Mouse (Mus musculus): ENCODE results near the gene Gpr156. TPM values are rescaled to one million over a fixed set of nuclear protein-coding genes. Genes with fewer than 3 reads are reported as not detected.

The Gpr156 gene
- total RNA-seq (2021) = under 1 TPM; 0.10 to 0.13 TPM
- long read RNA-seq, experiment 1 = 0 reads
- long read RNA-seq, experiment 2 = 0 reads

DNA sequence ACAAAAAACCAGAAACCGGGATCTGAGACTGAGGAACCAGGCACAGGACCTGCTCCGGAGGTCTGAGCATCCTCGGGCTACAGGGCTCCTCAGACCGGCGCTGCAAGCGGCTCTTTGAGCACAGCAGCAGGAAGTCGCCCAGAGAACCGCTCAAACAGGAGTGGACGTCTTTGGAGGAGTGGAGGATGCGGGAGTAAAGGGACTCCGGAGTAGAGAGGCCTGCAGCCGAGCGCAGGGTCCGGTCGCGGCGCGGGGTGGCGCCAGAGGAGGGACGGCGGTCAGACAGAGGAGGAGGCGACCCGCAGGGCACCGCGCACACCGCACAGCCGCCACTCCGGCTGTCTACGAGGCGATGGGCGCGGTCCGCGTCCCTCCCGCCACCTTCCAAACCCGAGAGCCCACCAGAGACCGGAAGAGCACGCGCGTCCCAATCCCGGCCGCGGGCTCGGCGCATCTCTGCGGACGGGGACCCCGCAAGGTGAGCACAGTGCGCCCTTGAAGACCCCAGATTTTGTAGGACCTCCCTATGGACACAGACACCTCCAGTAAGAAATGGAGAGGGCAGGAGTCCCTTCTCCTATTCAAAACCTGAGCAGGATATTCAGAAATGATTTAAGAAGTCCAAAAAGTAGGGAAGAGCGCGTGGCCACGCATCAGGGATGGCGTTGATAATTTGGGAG, at the start of gene Gpr156:
TSS of gene Gpr156 (plus strand) at position 359 of the 680 bp plus-strand sequence.
- peak; percentile 58 to 75 for DNase-seq

DNA sequence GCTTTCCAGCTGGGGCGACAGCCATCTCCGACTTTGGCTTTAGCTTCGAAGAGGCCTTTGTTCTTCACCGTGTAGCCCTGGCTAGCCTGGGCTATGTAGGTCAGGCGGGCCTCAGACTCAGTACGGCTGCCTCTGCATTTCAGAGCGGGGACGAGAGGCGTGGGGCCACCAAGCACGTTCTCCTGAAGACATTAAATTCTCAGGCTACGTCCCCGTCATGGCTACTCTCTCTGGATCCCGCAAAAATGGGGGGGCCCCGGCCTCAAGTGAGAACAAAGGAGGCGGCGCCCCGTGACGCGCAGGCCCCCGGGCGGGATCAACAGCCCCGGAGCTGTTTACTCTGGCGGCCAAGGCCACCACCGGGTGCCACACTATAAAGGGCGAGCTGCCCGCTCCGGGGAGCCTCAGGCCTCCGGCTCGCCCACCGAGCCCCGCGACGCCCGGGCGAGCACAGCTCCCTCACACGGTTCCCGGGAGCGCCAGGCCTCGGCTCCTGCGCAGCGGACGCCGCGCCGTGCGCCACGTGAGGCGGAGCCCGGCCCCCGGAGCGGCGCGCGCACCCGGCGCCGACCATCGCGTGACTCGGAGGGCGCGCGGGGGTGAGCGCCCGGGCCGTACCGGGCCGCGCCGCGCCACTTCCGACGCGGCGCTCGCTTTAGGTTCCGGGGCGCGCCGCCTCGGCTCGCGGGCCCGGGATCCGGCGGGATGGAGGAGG, 48.3 kb upstream of the Gpr156 start, which contains the start of gene Lrrc58:
TSS of gene Lrrc58 (plus strand) at position 599 of the 715 bp plus-strand sequence.
- peak; percentile 86 to 93 for DNase-seq

DNA sequence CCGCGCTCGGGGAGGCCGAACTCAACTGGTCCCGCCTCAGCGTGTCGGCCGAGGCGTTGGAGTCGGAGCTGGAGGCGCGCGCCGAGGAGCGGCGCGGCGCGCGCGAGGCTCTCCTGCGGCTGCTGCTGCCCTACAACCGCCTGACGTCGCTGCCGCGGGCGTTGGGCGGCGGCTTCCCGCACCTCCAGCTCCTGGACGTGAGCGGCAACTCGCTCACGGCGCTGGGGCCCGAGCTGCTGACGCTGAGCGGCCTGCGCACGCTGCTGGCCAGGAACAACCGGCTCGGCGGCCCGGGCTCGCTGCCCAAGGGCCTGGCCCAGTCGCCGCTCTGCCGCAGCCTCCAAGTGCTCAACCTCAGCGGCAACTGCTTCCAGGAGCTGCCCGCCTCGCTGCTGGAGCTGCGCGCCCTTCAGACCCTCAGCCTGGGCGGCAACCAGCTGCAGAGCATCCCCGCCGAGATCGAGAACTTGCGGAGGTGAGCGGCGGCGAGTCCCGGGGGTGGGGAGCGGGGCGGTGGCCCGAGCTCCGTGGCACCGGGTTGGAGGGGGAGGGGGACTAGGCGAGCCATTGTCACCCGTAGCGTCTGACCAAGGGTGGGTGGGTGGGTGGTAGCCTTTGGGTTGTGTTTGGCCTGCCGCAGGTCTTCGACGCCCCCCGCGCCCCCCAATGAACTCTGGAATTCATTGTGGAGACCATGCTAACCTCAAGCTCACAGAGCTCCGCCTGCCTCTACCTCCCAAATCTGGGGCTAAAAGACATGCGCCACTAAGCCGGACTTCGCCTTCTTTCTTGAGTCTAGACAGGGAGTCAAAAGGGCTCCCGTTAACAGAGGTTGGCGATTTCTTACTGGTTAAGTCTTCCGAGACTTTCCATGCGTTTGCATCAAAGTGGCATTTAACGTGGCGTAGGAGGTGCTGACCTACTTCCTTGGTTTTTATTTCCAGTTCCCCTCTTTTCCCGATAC, 47.5 kb upstream of the Gpr156 start:
- peak; percentile 53 to 67 for DNase-seq

DNA sequence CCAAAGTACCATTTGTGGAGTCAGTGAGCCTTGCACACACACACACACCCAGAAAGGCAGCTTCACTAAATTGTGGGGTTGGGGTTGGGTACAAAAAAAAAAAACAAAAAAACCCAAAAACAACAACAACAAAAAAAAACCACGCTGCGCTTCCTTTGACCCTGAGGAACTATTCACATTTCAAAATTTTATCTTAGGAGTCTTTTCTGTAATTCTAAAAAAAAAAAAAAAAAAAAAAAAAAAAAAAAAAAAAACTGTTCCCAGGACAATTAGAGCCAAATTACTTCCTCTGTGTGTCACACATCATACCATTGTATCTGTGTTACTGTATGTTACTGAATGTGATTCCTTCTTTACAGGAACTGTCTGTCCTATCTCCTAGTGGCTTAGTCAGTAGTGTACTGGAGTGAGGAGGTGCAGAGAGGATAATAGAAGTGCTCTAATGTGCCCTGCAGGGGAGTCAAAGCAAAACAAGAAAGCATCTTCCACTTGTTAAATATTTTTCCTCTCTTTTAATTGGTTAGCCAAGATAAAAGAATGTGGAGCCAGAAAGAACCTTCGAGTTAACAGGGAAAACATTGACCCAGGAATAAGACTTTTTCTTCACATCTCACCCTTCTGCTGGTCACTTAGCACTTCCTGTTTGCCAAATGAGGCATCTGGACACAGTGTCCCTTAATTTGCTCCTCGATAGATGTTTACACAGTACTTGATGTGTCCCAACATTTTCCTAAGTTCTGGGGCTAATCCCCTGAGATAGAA, 46.6 kb upstream of the Gpr156 start:
- no peak for DNase-seq

DNA sequence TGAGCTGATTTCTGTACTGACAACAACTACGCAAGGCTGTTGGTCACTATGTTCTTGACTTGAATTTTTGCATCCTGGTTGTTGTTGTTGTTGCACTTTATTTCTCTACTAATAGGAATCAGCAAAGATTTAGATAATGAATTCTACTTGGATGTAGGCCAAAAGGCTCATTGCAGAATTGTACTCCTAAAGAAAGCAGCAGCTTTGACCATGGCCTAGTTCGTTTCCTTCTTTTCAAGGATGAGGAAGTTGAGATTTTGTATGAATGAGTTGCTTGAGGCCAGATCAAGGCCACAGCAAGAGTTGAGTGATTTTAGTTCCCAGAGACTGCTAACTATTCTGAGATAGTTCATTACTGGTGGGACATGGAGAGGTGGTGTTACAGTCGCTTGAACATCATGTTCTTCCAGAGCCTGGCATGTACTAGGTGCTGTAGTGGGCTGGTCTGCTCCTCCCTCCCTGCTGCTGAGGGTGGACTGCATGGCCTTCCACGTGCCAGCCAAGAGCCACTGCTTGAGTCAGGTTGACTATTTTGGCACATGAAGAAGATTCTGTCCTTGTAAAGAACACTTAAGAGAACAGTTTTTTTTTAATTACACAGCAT, 45.1 kb upstream of the Gpr156 start:
- peak; percentile 76 to 79 for DNase-seq

DNA sequence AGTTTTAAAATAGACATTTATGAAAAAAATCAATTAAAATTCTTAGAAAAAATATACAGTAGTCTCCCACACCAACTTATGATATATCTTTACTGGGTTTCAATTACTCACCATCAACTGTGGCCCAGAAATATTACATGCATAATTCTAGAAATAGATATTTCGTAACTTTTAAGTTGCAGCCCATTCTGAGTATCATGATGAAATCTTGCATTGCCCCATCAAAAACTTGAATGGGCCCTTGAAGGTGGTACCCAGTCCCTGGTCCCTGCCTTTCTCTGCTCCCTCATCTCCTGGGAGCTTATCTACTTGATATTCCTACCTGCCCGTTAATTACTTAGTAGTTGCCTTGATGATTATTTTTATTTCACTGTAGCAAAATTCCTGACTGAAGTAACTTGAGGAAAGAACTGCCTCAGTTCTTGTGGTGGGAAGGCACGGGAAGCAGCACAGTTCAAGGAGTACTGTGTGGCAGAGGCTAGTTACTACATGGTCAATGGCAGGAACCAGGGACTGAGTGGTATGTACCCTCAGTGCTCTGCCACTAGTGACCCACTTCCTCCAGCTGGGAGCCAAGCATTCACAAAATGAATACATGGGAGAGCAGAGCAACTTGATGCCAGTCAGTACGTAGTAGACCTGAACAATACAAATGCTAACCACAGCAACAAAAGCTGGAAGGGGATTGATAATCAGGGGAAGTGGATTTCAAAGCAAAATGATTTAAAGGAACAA, 41.6 kb upstream of the Gpr156 start:
- no peak for DNase-seq

DNA sequence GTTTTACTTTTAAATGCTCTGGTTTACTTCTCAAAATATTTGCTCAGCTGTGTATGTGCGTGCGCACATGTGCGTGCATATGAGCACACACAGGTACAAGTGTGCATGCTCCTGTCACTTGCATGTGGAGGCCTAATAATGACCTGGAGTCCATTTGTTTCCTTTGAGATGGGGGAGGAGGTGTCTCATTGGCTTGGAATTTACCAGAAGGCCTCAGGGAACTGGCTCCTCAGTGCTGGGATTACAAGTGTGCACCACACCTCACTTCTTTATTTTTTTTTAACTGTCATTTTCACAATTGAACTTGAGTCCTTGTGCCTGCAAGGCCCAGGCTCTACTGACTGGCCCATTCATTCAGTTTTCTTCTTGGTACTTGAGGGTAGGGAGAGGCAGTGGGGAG, 38.9 kb upstream of the Gpr156 start:
- DNase-seq = no peak

DNA sequence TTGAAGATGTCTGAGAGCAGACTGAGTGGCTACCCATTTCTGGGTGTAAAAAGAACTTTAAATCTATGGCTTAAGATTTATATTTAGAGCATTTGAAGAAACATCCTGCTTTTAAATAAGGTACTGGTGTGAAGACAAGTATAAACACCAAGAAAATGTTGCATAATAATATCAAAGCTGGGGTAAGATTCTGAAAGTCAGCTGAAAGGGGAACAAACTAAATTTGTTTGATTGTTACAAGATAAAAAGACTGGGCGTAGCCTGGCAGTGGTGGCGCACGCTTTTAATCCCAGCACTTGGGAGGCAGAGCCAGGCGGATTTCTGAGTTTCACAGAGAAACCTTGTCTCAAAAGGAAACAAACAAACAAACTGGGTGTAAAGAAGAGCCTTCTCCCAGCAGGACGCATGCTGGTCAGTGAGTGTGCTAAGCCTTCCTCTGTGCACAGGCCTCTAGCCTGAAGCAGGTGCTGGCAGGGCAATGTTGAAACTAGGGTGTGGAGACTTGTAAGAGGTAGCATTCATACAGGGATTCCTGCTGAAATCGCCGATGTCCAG, 37.3 kb upstream of the Gpr156 start:
- DNase-seq = no peak

DNA sequence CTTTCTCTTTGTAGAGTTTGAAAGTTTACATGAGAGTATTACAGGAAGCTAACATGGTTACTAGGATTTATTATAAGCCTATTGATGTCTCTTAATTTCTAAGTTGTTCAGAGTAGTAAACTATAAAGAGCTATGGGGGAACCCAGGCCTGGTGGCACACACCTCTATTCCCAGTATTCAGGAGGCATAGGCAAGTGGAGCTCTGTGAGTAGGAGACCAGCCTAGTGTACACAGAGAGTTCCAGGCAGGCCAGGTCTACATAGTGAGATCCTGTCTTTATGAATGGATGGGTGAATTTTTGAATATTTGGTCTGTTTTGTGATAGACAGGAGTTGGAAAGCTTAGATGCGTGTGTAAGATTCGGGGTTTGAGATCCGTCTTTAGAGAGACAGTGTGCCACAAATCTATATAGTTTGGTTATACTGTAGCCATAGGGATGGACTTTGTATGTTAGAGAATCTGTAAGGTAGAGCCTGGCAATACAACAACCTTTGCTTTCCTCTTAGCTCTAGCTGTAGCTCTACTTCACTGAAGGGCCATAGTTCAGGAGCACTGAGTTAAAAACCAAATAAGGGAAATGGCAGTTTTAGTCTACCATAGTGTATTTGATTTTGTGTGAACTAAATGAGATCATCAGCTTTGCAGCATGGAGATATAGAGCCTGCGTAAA, 36.4 kb upstream of the Gpr156 start:
- DNase-seq = no peak

DNA sequence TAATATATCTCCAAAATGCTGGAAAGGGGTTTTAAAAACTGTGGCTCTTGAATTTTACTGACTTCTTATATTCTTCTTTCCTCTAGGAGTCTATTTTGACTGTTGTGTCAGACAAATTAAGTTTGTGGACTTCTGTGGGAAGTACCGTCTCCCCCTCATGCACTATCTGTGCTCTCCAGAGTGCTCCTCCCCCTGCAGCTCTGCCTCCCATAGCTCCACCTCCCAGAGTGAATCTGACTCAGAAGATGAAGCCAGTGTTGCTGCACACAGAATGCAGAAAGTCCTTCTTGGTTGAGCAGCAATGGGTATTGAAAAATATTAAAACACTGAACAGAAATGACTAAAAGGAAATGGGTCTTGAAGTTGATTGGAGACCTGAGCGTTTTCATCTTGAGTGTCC, 35.1 kb upstream of the Gpr156 start:
- DNase-seq = peak; percentile 56 to 69

DNA sequence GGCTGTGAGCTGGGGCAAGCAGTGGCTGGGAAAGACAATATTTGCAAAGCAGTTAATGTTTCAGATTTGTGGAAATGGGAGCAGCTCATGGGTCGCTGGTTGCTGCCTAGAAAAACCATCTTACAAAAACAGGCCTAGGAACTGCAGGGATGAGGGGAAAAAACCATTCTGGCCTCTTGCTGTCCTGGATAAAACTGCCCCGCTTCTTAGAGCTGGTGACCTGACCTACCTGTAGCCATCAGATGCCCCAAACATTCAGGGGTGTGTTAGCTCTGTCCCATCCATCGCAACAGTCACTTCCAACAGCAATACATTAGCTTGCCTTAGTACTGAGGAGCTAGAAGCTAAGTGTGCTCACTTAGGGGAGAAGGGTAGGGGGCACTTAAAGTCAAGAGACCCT, 27.3 kb upstream of the Gpr156 start:
- DNase-seq = no peak

DNA sequence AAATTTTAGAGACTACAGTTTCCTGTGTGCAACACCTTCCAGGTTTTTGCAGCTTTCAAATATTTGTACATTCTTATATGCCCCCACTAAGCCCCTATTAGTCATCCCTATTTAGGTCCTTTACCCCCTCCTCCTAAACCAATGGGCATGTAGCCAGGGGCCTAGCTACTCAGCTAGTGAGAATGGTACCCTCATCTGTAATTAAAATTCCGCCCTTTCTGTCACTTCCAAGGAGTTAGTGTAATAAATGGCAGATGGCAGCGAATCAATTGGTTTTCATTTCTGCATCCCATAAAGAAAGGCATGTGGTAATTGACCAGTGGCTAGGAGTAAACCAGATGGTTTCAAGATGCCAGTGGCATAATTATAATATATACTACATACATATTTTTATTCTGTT, 23.6 kb upstream of the Gpr156 start:
- DNase-seq = no peak

DNA sequence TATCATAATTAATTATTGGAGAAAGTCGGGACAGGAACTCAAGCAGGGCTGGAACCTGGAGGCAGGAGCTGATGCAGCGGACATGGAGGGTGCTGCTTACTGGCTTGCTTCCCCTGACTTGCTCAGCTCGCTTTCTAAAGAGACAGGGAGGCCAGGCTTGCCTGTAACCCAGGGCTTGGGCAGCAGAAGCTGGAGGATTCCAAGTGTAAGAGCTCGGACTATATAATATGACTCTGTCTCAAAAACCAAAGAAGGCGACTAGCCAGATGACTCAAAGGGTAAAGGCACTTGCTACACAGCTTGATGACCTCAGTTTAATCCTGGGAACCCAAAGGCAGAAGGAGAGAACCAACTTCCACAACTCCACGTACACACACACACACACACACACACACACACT, 22.9 kb upstream of the Gpr156 start:
- no peak for DNase-seq

DNA sequence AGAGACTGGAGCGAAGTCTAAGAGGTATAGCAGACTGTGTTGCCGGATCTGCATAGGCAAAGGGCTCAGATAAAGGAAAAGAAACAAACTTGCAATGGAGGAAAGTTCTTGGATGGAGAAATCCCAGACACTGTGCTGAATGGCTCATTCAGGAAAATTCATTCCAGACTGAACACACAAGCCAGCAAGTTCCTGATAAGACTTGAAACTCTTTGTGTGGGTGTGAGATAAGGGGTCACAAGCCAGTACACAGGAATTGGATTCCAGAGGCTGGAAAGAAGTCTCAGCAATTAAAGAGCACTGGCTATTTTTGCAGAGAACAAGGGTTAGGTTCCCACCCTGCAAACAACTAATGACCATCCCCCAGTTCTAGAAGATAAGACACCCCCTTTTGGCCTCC, 22.4 kb upstream of the Gpr156 start:
- no peak for DNase-seq

DNA sequence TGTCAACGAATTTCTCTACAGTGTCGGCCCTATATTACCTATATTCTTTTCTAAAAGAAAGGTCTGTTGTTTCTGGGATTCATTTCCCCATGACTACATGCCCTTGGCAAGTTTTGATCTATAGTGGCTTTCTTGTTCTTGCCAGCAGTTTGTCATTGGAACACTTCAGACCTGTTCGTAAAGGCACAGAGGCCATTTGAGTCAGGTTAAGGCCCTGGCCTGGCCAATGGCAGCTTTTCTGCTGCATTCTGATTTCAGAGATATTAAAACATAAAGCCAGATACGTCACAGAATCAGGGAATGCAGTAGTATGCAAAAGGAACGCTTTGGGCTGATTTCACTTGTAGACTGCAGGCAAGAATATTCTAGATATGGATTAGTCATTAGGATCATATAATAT, 17.5 kb upstream of the Gpr156 start:
- no peak for DNase-seq

DNA sequence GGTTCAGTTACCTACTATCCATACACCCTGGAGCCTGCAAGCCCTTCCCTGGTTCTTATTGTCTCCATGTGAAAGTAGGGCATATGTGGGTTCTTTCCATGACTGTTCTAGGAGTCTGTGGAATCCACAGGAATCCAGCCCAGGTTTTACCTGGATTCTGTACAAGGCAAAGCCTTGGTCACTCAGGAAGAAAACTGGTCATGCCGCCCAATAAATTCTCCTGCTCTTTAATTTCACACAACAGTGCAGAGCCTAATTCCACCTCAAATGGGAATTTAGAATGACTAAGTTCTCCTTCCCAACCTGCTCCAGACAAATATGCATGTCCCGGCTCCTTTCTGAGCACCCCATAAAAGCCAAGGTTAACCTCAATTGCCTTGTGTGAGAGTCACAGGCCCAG, 16.9 kb upstream of the Gpr156 start:
- peak; percentile 32 to 38 for DNase-seq

DNA sequence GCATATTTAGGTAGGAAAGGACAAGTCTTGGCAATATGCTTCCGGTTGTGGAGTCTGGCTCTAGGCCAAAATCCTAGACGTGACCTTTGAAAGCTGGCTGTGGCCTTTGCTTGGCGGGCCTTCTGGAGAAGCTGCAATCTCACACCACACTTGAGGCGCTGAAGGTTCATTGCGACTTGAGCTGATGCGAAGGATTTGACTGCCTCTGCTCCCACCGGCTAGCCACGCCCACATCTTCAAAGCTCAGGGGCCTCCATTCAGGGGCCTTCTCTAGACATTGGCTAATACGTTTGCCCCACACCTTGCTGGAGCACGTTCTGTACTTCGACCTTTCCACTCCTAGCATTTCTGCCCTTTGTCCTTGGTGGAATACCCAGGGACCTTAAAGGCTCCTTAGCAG, 15.0 kb upstream of the Gpr156 start:
- DNase-seq = no peak

DNA sequence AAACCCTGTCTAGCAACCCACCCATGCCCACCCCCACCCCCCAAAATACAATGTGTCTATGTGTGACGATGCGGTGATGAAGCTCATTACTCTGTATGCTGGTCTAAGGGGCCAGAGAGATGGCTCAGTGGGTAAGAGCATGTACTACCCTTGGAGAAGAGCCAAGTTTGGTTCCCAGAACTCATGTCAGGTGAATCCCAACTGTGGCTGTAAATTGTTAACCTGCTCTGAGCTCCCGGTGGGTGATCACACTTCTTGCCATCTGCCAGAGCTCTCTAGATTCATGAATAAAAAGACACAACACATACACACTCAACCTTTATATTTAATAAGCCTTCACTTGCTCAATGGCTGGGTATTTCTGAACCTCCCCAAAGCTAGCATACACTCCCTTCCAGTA, 9.8 kb upstream of the Gpr156 start:
- no peak for DNase-seq

DNA sequence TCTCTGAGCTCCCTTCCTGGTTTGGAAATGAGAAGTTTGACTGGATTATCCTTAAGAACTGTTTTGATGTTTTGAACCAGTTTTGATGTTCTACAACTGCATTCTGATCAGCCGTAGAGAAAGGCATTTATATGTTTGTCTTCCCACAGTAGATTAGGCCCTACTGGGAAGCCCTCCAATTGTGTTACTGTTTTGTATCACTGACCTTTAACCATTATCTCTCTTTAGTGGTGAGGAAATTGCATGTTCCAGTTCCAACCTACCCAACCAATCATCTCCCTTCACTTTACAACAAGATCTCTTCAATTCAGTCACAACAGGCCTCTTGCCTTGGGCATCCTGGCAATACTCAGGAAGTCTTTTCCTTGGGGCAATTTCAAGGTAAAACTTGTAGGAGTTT, 5.2 kb upstream of the Gpr156 start:
- DNase-seq = no peak

DNA sequence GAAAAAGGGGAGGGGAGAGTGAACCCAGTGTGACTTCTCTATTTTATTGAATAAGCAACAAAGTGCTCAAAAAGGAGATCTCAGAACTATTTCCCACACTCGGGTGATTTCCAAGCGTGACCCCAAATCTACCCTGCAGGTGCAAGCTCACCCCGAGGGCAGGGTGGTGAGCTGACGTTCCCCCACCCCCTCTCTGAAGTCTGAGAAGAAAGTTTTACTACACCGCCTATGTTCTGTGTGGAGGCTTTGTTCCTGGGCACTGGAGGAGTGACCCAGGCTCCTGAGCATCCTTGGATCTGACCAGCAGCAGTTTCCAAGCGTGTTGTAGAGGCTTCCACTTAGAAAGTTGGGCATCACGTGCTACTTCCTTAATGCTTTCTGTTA, 514 bp downstream of the Gpr156 start:
- no peak for DNase-seq
